Mouse (Mus musculus) heart, embryonic 14.5 days (tissue): ENCODE results near the gene 4930432M17Rik. TPM values are rescaled to one million over a fixed set of nuclear protein-coding genes. Genes with fewer than 3 reads are reported as not detected.
A peak's percentile ranks its signal among the peaks of the same experiment; 100 is the strongest.

Experiments
- ATAC-seq: fragments of 200-750 bp; cut with Nextera tagmentation; 2 replicates; pipeline ENCODE4 v1.8.0; 2017; ENCODE audit warnings: low read depth, moderate TSS enrichment; ENCODE audit not compliant: insufficient number of reproducible peaks, insufficient read depth, low FRiP score
- H3K27ac ChIP-seq, 2 experiments: fragments of 200-500 bp in 1 of 2; fragments of 300-500 bp in 1 of 2; sonication (generic) in 1 of 2; replicated peaks in 1 of 2; 2 replicates each; pipeline ENCODE4 v1.5.1; 2012 to 2014; ENCODE audit warnings: low read depth in 2 of 2, low read length in 2 of 2, control low read depth in 1 of 2, mild to moderate bottlenecking in 1 of 2, mixed read lengths in 1 of 2; ENCODE audit not compliant: control insufficient read depth in 1 of 2, insufficient read depth in 1 of 2
- H3K27me3 ChIP-seq: fragments of 300-500 bp; sonication (generic); 2 replicates; pipeline ENCODE4 v1.6.1; 2014; ENCODE audit warnings: mild to moderate bottlenecking, low read length, control low read depth; ENCODE audit not compliant: control insufficient read depth, insufficient read depth
- H3K36me3 ChIP-seq: fragments of 300-500 bp; sonication (generic); 2 replicates; pipeline ENCODE4 v1.6.1; 2014; ENCODE audit warnings: mild to moderate bottlenecking, control low read depth, low read length, mixed read lengths; ENCODE audit not compliant: control insufficient read depth, insufficient read depth
- H3K4me1 ChIP-seq, 2 experiments: fragments of 200-500 bp in 1 of 2; fragments of 300-500 bp in 1 of 2; sonication (generic) in 1 of 2; 2 replicates each; pipeline ENCODE4 v1.6.1; 2012 to 2014; ENCODE audit warnings: low read length in 2 of 2, control low read depth in 1 of 2, mixed read lengths in 1 of 2; ENCODE audit not compliant: control insufficient read depth in 2 of 2, insufficient read depth in 2 of 2
- H3K4me2 ChIP-seq: fragments of 300-500 bp; sonication (generic); 2 replicates; pipeline ENCODE4 v1.6.1; 2014; ENCODE audit warnings: mild to moderate bottlenecking, low read length
- H3K4me3 ChIP-seq, 2 experiments: fragments of 200-500 bp in 1 of 2; fragments of 300-500 bp in 1 of 2; sonication (generic) in 1 of 2; 2 replicates each; pipeline ENCODE4 v1.5.1; 2012 to 2014; ENCODE audit warnings: low read length in 2 of 2, mild to moderate bottlenecking in 2 of 2, control low read depth in 1 of 2, low read depth in 1 of 2, moderate library complexity in 1 of 2; ENCODE audit not compliant: control insufficient read depth in 1 of 2, insufficient read depth in 1 of 2
- H3K9ac ChIP-seq: fragments of 300-500 bp; sonication (generic); 2 replicates; pipeline ENCODE4 v1.6.1; 2014; ENCODE audit warnings: mild to moderate bottlenecking, low read length
- H3K9me3 ChIP-seq: fragments of 300-500 bp; sonication (generic); 2 replicates; pipeline ENCODE4 v1.6.1; 2016; ENCODE audit warnings: low read length, control low read depth; ENCODE audit not compliant: control insufficient read depth
- WGBS: fragments of 180-500 bp; shearing (Covaris S2); extraction: QIAGEN DNeasy Blood & Tissue Kit; methylation state at CpG from one replicate; pipeline ENCODE4 v1.1.7; 2014; 5-methylcytosine and 5-hydroxymethylcytosine counted together
- polyA plus RNA-seq: library from polyadenylated mRNA; unstranded; fragments of >200 nt; fragmentation: Nextera tagmentation; extraction: Ambion mirVana; gene quantifications from 2 replicates; pipeline ENCODE4 v1.2.1, GENCODE M21; 2014

4930432M17Rik gene
- polyA plus RNA-seq, 1 experiment from 2014 or later, result not detected

- 5% methylated on average over 20 of the region's 20 CpGs for WGBS
- no peak for ATAC-seq
- H3K36me3 ChIP-seq, result peaks cover under 1% of the 10 kb centered on the region; the same call in 1 of the 2 replicates
- H3K4me1 ChIP-seq, result peaks cover 4 to 14% of the 10 kb centered on the region in 2 experiments; a peak in 3 of 4 replicates
- peak overlapping the region; percentile 69 to 88 for H3K4me3 ChIP-seq
- peak overlapping the region in 1 of 2 experiments; percentile 67; a peak in 1 of 4 replicates for H3K27ac ChIP-seq
- peak overlapping the region; percentile 95 for H3K4me2 ChIP-seq
- no peaks in the 10 kb centered on the region for H3K27me3 ChIP-seq
- peak overlapping the region; percentile 80 for H3K9ac ChIP-seq
- H3K9me3 ChIP-seq, result no peaks in the 10 kb centered on the region
Observed at GRCm38 (mm10) chr3:121723968-121724524, 53.5 kb downstream of the 4930432M17Rik start.

GRCm38 (mm10) chr3:121724553-121724952 is 54.0 kb downstream of the 4930432M17Rik start:
- peak overlapping the region; percentile 80 for H3K9ac ChIP-seq
- 25% methylated on average over 12 of the region's 12 CpGs for WGBS
- no peaks in the 10 kb centered on the region for H3K9me3 ChIP-seq
- H3K36me3 ChIP-seq, result peaks cover 5% of the 10 kb centered on the region
- H3K4me3 ChIP-seq, result peak overlapping the region; percentile 69 to 88; a peak in 3 of 4 replicates
- no peak for ATAC-seq
- peaks cover 4 to 14% of the 10 kb centered on the region in 2 experiments; a peak in 3 of 4 replicates for H3K4me1 ChIP-seq
- H3K4me2 ChIP-seq, result peak overlapping the region; percentile 95
- H3K27me3 ChIP-seq, result no peaks in the 10 kb centered on the region
- H3K27ac ChIP-seq, result no peak overlapping the region

DNA sequence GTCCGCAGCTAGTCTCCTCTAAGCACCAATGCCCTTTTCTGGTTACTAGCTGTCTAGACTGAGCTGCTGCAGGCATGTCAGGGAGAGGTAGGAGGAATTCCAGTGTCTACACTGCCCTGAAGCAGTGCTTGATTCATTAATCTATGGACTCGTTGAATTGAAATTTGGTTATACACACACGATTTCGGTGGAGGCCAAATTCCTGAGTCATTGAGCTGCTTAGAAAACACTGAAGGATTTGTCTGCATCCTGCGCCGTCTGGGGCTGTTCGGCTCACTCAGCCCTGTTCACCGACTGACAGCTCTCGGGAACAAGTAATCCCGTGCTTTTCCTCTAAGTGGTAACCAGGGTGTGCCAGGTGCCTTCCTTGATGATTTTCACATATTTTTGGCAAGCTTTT is 55.1 kb downstream of the 4930432M17Rik start:
- Histone ChIP-seq H3K27ac (no peak overlapping the region), H3K9ac (no peak overlapping the region), H3K4me1 (peaks cover 4 to 14% of the 10 kb centered on the region in 2 experiments; a peak in 3 of 4 replicates), H3K4me2 (peak overlapping the region; percentile 6; the same call in 1 of the 2 replicates), H3K27me3 (no peaks in the 10 kb centered on the region), H3K36me3 (peaks cover 16% of the 10 kb centered on the region), H3K9me3 (no peaks in the 10 kb centered on the region), H3K4me3 (no peak overlapping the region)
- ATAC-seq, result no peak
- 68% methylated on average over 10 of the region's 10 CpGs for WGBS

DNA sequence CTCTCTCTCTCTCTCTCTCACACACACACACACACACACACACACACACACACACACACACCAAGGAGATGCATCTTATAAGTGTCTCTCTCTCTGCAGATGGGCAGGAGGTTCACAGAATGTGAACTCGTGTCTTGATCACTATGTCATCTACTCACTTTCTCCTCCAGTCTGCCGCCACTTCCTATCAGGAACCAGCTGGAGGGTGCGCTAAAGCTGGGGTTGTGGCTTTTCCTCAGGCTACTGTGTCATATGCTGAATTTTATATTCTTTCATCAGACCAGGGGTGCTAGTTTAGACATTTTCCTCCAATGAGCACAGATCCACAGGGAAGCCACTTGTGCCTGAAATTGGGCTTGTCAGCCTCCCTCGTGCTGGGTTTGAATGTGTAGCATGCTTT is 59.1 kb downstream of the 4930432M17Rik start:
- Histone ChIP-seq H3K36me3 (peaks cover 44% of the 10 kb centered on the region), H3K9me3 (no peaks in the 10 kb centered on the region), H3K4me3 (no peak overlapping the region), H3K9ac (no peak overlapping the region), H3K4me1 (peaks cover 0 to 1% of the 10 kb centered on the region in 2 experiments; a peak in 1 of 4 replicates), H3K27ac (no peak overlapping the region), H3K4me2 (no peak overlapping the region), H3K27me3 (no peaks in the 10 kb centered on the region)
- no peak for ATAC-seq
- WGBS, result 75% methylated on average over 4 of the region's 4 CpGs

Other genes starting within 250 kb of the 4930432M17Rik start
- gene Cnn3, start 244.3 kb upstream of the 4930432M17Rik start, polyA plus RNA-seq, result 358 and 372 TPM in 2 replicates
- 0.80 and 1.5 TPM in 2 replicates for gene Slc44a3, start 138.4 kb upstream of the 4930432M17Rik start, polyA plus RNA-seq
- gene F3, start 52.8 kb downstream of the 4930432M17Rik start, polyA plus RNA-seq, result 6.8 and 6.9 TPM in 2 replicates
- 47.3 and 49.5 TPM in 2 replicates for gene Abcd3, start 144.5 kb downstream of the 4930432M17Rik start, polyA plus RNA-seq